Mouse (Mus musculus) frontal cortex, postnatal 36 days (tissue): ENCODE results near the gene Zeb2.

ENCODE experiments used
- DNase-seq, 2 experiments: peaks; one replicate each; pipeline ENCODE4 v3.0.0; 2022; ENCODE audit warnings: low spot score in 2 of 2

The Zeb2 gene

DNA sequence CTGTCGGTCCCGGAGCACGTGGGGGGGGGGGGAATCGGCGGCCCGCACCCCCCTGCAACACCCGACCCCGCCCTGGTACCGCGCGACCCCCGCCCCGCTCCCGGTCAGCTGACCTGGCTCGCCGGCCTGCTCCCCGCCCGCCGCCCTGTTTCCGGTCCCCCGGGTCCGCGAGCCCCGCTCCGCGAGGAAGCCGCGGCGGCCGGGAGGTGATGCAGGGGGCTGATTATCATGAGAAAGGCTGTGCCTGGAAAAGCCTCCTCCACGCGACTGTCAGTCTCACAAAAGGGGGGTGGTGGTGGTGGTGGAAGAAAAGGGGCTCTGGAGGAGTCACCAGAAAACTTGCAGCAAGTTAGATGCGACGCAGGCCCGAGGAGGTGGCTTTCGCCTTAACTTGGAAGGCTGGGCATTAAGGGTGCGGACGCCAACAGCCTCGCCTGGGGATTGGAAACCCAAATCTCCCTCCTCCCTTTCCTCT, at the start of gene Zeb2:
Gene Zeb2 (minus strand): TSS at position 309 of the 475 bp plus-strand sequence.
- DNase-seq: peak; percentile 71 to 77

DNA sequence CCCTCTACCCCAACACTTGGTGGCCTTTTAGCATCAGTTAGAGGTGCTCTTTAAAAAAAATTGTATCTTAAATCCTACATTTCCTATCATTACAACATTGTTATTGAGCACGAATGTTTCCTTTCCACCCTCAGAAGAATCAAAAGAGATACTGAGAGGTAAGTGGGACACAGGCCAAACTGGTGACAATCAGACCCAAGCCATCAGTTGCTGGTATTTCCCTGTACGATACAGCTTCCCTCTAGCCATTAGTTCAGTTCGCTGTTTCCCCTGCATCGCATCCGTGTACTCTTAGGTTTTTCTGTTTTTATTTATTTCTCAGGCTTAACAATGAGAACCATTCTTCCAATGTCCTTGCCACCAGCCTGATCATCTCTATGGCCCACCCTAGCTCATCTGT, 41.6 kb upstream of the Zeb2 start:
- DNase-seq: no peak

DNA sequence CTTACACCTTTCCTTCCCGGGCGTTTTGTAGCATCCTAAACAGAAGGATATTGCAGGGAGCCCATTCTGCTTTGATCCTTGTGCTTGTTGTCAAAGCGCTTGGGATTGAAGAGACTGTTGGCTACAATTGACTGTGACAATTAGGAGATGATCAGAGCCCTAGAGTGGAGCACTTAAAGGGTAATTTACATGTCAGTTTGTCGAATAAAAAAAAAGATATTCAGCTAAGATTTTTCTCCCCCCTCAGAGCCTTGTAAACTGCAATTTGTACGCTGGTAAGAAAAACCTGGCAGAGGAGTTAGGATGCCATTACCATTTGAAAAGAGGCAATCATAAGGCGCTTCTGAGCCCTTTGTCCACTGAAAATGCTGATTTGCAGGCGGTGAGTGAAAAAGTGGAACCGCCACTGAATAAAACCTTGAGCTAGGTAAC, 41.2 kb upstream of the Zeb2 start:
- DNase-seq: no peak

DNA sequence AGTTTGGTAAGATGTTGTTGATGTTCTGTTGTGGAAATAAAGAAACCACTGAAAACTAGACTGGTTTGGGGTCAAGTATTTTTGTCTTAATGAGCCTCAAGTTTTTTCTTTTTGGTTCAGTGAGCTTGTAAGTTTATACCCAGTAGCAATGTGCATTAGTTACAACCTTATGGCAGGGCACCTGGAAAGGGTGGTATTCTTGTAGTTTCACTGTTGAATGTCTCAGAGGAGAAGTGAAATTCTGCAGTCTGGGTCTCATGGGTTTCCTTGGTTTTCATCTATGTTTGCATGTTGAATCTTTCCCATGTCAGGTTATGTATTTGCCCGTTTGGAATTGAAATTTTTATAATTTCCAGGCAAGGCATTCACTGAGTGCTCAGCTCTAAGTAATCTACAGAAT, 36.1 kb upstream of the Zeb2 start:
- no peak for DNase-seq

DNA sequence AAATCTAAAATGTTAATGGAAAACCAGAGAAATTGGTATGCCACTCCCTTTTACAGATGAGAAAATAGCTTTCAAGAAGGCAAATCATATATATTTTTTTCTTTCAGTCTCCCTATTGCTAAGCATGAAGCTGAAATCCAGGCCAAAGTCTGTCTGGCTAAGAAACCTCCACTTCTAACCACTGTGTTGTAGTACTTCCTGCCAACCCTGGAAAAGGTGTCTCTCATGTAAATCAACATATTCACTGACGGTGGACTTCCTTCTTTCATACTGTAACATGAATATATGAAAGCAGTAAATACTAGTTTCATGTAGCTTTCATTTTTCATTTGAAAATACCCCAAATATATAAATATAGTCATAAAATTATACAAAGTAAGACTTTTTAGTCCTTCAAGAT, 26.0 kb upstream of the Zeb2 start:
- no peak for DNase-seq

DNA sequence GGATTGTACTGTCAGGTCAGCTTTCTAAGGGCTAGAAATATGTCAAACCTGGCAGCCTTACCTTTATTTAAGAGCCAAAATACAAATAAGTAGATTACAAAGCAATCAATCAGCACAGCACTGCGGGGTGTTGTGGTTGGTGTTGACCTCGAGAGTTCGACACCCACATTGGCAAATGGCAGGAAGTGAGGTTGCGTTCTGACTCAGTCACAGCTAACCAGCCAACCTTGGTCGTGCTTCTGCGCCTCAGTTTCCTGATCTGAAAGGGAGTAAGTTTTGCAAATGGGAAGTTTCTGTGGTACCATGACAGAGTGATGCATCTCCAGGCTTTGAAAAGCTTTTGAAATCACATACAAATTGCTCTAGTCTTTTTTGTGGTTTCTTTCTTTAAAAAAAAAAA, 21.7 kb upstream of the Zeb2 start:
- DNase-seq: no peak

DNA sequence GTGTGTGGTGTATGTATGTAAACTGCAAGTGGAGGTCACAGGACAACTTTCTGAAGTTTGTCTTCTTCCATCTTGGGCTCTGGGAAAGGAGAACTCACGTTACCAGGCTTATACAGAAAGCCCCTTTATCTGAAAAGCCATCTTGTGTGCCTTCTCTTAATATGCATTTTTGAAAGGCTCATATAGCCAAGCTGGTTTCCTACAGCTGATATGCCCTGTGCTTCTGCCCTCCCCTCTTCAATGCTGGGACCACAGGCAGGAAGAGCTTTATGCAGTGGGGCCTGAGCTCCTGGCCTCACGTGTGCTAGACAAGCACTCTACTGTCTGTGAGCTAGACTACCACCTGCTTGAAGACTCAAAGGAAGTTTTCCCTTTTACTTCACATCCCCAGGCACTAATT, 19.6 kb upstream of the Zeb2 start:
- DNase-seq: no peak

DNA sequence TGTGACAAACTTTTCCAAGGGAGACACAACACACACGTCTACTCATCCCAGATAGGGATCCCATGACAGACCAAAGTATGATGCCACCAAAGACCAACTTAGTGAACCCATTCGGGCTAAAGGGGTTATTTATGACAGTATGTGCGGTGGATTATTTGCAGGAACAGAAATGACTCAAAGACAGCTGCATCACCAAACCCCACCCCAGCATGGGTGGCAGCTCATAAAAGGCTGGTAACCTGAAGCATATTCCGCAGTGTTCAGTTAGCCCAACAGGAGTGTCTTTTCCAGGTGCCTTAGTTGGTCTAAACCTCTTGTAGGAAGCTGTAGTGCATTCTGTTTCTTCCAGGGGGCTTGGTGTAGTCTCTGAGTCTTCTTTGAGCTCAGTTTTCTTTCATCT, 16.0 kb upstream of the Zeb2 start:
- DNase-seq: no peak

DNA sequence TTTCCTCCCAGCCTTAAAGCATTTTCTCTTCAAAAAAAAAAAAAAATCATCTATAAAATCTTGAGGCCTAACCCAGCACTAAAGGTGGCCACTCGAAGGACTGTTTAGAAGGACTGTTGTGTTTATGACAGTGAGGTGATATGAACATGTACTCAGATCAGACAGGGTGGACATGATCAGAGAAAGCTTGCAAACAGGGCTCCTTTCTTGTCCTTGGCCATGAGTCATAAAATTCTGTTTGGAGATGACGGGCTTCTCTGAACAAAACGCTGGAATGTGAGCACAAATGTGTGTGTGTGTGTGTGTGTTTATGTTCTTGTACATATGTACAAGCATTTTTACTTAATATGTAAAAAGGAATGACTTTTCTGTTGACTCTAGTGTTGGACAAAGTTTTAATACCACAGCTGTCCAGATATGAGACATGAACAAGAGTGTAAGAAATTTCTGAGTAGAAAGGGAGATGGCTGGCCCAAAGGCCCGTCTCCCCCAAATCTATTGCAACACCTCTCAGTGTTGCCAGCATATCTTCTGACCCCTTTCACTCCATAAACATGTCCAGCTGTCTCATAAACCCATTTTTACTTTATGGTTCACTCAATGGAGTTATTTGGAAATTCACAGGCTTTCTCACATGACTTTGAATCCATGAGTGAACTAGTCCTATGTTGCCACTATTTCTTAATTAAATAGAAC, 13.4 kb upstream of the Zeb2 start:
- DNase-seq: no peak

DNA sequence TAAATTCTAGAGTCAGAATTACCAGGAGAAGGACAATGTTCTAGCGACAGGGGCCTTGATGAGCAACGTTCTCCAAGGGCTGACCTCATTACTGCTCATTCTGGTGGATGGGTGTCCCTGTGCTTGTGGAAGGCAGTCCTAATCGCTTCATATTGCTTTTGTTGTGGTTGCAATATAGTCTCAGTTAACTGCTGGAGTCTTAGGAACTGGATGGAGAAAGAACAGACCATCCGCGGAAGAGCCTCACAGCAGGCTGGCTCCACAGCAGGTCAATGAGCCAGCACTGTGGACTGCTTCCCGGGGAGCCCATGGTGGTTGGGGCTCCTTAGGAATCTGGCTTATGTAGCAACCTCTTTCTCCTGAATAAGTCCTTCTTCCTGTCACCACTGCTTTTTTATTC, 12.4 kb upstream of the Zeb2 start:
- no peak for DNase-seq

DNA sequence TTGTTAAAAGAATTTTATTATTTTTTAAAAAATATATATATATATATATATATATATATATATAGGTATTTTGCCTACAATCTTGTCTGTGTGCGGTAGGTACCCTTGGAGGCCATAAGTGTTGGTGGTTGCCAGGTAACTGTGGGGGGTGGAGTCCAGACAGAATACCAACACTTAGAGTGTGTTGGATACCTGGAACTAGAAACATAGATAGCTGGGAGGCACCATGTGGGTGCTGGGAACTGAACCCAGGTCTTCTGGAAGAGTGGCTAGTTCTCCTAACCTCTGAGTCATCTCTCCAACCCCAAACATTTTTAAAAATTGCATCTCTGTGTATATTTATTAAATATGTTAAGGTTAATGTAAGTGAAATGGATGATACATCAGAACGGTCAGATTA, 11.5 kb upstream of the Zeb2 start:
- no peak for DNase-seq

DNA sequence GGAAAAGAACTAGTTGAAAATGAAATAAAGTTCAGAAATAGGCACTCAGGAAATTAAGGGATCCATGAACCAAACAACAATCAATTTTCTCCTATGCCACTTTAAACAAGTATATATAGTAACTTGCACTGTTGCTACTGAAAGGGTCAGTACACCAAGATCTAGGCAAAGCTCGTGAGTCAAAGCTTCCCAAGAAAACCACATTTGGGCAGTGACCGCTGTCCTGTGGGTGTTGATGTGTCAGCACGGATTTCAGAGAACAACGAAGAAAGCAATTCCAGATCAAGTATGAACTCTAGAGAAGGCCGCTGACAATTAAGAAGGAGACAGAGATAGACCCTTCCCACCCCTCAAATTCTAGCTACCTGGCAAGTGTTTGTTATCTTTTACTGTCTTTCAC, 9.2 kb upstream of the Zeb2 start:
- DNase-seq: no peak

DNA sequence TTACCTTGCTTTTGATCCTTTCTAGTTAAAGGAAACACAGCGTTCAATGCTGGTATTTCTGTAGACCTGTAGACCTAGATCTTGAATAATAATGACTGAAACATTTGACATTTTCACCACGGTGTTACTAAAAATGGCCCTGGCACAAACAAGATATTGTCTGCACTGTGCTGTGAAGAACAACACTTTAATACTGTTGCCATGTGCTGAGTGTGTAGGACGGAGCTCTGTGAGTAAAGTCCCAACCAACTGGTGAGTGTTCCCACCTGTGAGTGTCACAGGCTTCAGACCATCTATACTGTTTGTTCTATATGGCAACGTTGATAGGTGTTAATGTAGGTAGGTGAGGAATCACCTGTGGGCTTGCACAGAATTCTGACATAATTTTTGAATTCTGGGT, 8.0 kb upstream of the Zeb2 start:
- no peak for DNase-seq

DNA sequence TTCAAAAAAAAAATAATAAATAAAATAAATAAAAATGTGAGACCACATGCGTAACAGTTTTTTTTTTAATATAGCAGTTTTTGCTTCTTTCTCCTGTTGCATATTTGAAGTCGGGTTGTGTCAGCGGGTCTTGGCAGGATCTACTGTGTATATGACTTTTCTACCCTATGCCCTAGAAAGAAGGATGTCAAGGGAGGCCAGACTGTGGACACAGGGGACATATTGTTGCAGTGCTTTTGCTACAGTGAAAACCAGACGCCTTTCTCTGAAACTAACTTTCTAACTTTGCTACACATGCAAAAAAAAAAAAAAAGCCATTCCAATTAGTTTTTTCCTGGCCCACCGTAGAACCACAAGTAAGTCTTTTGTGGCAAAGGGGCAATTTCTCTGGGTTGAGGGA, 6.3 kb upstream of the Zeb2 start:
- DNase-seq: no peak

DNA sequence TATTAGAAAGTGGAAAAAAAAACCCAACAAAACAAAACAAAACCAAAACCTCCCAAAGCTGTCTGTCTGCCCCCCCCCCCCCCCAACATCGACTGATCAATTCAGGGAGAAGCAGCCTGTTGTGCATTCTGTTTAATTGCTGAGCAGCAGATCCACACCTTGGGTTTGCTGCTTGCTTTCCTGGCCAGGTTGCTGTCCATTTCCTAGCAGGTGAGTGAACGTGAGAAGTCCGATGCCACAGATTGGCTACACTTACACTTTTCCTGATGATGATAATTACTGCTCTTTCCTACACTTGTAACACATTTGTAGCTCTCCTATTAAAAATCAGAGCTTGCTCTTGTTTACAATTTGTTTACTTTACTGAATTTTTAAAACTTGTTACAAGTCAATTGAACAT, 926 bp upstream of the Zeb2 start:
- DNase-seq: no peak

DNA sequence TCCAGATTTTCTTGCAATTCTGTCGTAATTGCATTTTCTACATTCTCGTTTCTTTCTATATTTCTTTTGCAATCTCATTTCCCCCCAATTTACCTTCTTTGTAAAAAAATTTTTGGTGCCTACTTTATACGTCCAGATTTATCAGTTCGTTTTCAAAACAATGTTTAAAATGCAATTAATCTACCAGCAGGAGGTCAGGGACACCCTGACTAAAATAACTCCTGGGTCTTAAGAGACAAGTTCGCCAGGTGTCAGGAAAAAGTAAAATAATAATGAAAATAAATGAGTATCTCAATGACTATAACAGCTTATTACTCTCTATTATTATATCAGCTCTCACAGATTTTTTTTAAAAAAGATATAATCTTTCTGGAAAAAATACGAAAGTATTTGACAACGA, 397 bp upstream of the Zeb2 start:
- no peak for DNase-seq

DNA sequence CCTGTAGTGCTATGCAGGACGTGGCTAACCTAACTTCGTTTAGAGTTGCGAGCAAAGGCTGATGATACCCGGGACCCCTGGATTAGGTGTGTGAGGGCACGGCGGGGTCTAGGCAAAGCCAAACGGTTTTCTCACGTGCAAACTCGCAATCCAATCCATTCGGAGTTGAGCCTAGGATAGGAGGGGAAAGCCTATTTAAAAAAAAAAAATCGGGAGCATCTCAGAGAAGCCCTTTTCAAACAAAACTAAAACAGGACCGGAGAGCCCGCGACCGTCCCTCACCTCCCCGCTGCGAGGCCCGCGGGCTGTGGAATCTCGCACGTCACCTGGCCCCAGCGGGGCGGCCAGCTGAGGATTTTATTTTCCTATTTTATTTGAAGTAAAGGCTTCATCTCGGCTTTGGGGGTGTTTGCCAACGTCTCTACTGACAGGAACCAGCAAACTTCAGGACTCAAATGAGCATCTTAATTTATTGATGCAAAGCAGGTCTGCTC, 617 bp downstream of the Zeb2 start:
- peak in 1 of 2 experiments; percentile 59 for DNase-seq

DNA sequence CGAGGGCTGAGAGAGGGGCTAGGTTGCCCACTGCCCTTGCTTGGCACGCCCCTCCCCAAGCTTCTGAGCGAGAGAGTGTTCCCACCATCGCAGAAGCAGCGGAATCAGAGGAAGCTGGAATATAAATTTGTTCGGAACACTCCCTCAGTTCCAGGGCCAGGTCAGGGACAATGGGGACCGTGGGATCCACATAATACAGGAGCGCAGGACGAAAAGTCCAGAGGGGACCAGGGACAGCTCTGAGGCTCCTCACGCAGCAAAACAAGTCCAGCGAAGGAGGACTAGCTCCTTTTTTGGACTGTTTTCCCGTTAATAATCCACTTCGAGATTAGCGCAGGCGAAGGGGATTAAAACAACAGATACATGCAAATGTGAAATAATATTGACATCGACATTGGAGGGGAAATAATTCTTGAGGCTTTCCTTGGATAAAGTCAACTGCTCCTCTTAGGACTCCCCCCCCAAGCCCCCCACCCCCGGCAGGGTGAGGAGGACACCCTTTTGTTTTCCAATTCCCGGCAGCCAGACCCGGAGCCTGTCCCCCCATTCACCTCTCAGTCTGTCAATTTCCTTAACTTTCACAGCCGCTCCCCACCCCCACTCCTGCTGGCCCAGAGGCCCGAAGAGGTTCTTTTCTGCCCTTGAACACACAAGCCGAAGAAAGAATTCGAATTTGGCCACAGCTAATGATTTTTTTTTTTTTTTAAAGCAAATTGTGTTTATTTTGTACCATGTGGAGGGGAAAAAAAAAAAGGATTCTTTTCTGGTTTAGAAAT, 1.3 kb downstream of the Zeb2 start:
- DNase-seq: peak in 1 of 2 experiments; percentile 54

DNA sequence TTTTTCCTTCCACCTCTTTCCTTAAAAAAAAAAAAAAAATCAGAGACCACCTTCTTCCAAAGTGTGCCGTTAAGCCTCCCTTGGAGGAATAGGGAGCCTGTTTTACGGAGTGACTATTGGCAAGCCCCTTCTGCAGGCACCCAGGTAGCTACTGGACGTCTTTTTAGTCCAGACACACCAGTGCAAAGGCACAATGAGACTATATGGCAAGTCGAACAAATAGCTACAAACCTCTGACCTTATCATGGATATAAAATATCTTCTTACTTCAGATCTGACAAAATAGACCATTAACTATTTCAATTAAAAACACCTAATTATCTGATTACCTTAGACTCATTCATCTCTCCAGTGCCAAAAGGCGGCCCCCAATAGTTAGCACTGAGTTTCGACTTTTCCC, 2.0 kb downstream of the Zeb2 start:
- DNase-seq: peak in 1 of 2 experiments; percentile 42

DNA sequence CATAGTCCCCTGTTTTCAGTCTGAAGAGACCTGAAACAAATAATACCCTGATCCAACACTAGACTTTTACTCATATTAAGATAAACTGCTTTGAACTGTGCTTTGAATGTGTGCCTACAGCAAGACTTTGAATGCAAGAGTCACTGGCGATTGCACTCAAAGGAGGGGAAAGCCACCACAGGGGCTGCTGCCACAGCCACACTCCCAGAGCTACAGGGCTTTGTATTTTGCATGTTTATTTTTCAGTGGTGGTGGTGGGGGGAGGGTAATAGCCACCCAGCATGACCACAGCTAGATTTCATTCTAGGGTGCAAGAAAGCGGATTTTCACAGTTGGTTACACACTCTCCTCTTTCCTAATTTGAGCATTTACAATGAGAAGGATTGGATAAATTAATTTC, 2.6 kb downstream of the Zeb2 start:
- DNase-seq: peak in 1 of 2 experiments; percentile 37

DNA sequence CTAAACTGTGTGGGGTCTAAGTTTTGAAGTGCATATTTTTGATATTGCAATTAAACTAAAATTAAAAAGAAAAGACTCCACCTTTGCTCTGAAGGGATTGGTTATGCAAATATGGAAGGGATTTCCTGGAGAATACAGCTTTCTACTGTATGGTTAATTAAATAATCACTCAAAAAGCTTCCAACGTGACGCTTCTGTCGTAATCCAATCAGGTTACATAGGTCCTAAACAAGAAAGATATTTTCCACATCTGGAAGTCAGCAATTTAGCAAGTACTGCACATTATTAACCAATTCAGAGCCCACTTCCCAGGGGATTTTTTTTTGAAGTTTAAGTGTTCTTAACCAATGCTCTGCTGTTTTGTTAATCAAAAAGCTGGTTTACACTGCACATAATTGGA, 3.3 kb downstream of the Zeb2 start:
- DNase-seq: no peak

DNA sequence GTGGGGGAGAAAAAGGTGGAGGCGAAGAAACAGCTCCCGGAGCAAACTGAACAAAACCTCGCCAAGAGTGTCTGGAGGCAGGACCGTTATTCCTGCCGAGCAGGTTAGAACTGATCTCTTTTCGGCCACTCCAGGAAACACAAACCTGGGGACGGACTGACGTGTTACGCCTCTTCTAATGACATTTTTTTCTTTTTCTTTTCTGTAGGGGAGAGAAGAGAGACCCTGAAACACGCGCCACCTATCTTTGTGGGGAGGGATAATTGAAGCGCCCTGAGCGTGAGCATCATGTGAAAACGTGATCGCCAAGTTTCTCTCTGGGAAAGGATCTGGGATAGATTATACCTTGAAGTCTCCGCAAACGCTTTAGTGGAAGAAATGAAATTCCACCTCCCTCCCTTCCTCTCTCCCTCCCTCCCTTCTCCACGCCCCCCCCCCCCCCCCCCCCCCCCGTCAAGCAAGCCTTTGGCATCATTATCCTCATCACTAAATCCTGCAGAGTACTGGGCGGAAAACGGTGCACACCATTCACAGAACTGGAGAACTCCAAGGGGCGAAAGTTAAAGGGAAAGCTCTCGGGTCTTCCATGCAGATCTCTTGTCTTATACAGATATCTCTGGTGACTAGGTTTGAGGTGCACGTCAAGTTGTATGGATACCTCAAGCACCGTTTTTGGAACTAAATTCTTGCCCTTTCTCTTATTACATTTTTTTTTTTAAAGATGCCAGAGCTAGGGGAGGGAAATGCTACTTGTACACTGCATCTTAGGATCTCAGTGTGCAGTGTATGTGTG, 4.1 kb downstream of the Zeb2 start:
- peak in 1 of 2 experiments; percentile 78 for DNase-seq
